Mouse (Mus musculus) liver, embryonic 11.5 days (tissue): ENCODE results near the gene Rftn1. TPM values are rescaled to one million over a fixed set of nuclear protein-coding genes. Genes with fewer than 3 reads are reported as not detected.

Experiments used
- ATAC-seq: fragments of 200-750 bp; cut with Nextera tagmentation; replicated peaks from 2 replicates; pipeline ENCODE4 v1.8.0; 2017; ENCODE audit warnings: moderate number of reproducible peaks, mild to moderate bottlenecking, moderate TSS enrichment, moderate library complexity; ENCODE audit not compliant: low FRiP score
- DNase-seq: peaks from one replicate; pipeline ENCODE4 v3.0.0-alpha.2; 2017; ENCODE audit warnings: low spot score
- H3K27ac ChIP-seq: fragments of 300-500 bp; sonication (generic); 2 replicates; pipeline ENCODE4 v1.5.1; 2014; ENCODE audit warnings: mild to moderate bottlenecking, low read depth, low read length, control low read depth
- H3K27me3 ChIP-seq: fragments of 300-500 bp; sonication (generic); replicated peaks from 2 replicates; pipeline ENCODE4 v1.6.1; 2014; ENCODE audit warnings: low read length, mixed read lengths; ENCODE audit not compliant: control insufficient read depth, insufficient read depth
- H3K36me3 ChIP-seq: fragments of 300-500 bp; sonication (generic); 2 replicates; pipeline ENCODE4 v1.6.1; 2014; ENCODE audit warnings: mild to moderate bottlenecking, low read length, moderate library complexity, mixed read lengths; ENCODE audit not compliant: control insufficient read depth, insufficient read depth
- H3K4me1 ChIP-seq: fragments of 300-500 bp; sonication (generic); replicated peaks from 2 replicates; pipeline ENCODE4 v1.6.1; 2014; ENCODE audit warnings: low read length, mixed read lengths; ENCODE audit not compliant: control insufficient read depth, insufficient read depth
- H3K4me2 ChIP-seq: fragments of 300-500 bp; sonication (generic); 2 replicates; pipeline ENCODE4 v1.6.1; 2014; ENCODE audit warnings: mild to moderate bottlenecking, control low read depth, moderate library complexity
- H3K4me3 ChIP-seq: fragments of 300-500 bp; sonication (generic); 2 replicates; pipeline ENCODE4 v1.5.1; 2014; ENCODE audit warnings: low read depth, low read length, control low read depth
- H3K9ac ChIP-seq: fragments of 300-500 bp; sonication (generic); 2 replicates; pipeline ENCODE4 v1.6.1; 2014; ENCODE audit warnings: low read depth, low read length, control low read depth
- H3K9me3 ChIP-seq: fragments of 300-500 bp; sonication (generic); 2 replicates; pipeline ENCODE4 v1.6.1; 2016; ENCODE audit warnings: low read length, inconsistent platforms, mixed read lengths; ENCODE audit not compliant: control insufficient read depth
- WGBS: fragments of 180-500 bp; shearing (Covaris S2); extraction: QIAGEN DNeasy Blood & Tissue Kit; methylation state at CpG from one replicate; pipeline ENCODE4 v1.1.7; 2014; 5-methylcytosine and 5-hydroxymethylcytosine counted together
- polyA plus RNA-seq: library from polyadenylated mRNA; unstranded; fragments of >200 nt; fragmentation: Nextera tagmentation; extraction: Ambion mirVana; gene quantifications from 2 replicates; pipeline ENCODE4 v1.2.1, GENCODE M21; 2014

Rftn1 gene
- polyA plus RNA-seq, 1 experiment from 2014 or later: 12.8 TPM

DNA sequence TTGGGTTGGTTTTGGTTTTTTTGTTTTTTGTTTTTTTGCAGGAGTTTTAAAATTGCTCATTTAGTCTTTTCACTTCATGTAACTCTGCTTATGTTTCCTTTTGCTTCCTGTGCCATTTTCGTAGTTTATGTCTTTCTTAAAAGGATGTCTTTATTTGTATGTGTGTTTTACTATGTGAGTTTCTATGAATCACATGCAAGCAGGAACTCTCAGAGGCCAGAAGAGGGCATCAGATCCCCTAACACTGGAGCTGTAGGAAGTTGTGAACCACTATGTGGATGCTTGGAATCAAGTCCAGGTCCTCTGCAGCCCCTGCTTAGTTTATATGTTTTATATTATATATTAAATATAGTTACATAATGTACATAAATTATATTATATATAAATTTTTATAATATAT is 218.3 kb downstream of the Rftn1 start:
- no peaks in the 10 kb centered on the region for H3K36me3 ChIP-seq
- H3K4me1 ChIP-seq: peaks cover 4% of the 10 kb centered on the region; the same call in 1 of the 2 replicates
- DNase-seq (no peak), ATAC-seq (no peak)
- no peak overlapping the region for H3K4me3 ChIP-seq
- WGBS: 80% methylated on average over 1 of the region's 1 CpGs
- H3K27ac ChIP-seq: no peak overlapping the region
- no peak overlapping the region for H3K4me2 ChIP-seq
- H3K27me3 ChIP-seq: no peaks in the 10 kb centered on the region
- H3K9me3 ChIP-seq: no peaks in the 10 kb centered on the region
- H3K9ac ChIP-seq: no peak overlapping the region

DNA sequence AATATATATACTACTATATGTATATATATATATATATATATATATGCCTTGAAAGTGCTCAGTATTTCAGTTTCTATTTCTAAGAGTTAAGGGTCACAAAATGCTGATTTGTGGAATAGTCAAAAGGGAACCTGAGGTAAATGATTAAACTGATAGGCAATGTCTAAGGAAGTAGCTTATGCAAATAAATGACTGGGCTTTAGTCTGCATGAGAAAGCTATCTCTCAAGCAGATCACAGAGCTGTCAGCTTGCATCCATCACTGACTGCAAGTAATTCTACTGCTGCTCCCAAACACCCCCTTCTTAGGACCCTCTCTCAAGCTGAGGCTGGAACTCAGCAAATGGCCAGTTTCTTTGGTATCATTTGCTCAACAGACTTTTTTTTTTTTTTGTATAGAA is 219.4 kb downstream of the Rftn1 start:
- Histone ChIP-seq H3K9me3 (no peaks in the 10 kb centered on the region), H3K9ac (no peak overlapping the region), H3K27ac (no peak overlapping the region), H3K27me3 (no peaks in the 10 kb centered on the region), H3K4me3 (no peak overlapping the region), H3K36me3 (no peaks in the 10 kb centered on the region), H3K4me1 (peaks cover 4% of the 10 kb centered on the region; the same call in 1 of the 2 replicates), H3K4me2 (no peak overlapping the region)
- ATAC-seq (no peak), DNase-seq (no peak)

DNA sequence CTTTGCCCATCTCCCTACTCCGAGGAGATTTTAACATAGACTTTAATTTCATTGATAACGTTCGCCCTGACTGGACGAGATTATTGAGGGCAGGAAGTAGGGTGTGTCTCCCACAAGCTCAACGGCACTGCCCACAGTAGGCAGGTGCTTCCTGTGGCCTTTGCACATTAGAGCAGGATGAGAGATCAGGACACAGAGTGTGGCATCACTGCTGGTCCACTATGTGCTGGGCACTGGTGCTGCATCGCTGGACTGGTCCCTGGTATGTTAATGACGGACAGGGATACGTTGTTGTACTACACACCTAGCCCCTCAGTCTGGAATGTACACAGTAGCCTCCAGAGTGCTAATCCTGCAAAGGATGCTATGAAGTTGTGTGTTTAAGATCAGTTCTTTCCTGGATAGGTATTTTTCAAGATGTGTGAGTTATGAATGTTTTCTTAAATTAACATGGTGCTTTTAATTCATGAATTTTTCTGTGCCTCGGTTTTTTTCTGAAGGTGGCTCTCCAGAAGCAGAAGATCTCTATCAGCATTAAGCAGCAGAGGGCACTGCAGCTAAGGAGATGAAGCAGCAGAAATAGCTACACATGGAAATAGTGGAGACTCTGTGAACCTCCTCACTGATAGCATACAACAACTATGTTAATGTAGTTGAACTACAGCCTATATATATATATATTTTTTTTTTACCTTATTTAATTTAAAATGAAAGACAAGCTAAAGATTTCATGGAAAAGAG is 221.8 kb downstream of the Rftn1 start:
- Histone ChIP-seq H3K27ac (no peak overlapping the region), H3K36me3 (no peaks in the 10 kb centered on the region), H3K4me3 (no peak overlapping the region), H3K4me2 (peak overlapping the region; percentile 4; the same call in 1 of the 2 replicates), H3K4me1 (peaks cover 4% of the 10 kb centered on the region; the same call in 1 of the 2 replicates), H3K9me3 (no peaks in the 10 kb centered on the region), H3K27me3 (no peaks in the 10 kb centered on the region), H3K9ac (no peak overlapping the region)
- DNase-seq (no peak), ATAC-seq (peak; percentile 54)
- WGBS: 37% methylated on average over 9 of the region's 9 CpGs

DNA sequence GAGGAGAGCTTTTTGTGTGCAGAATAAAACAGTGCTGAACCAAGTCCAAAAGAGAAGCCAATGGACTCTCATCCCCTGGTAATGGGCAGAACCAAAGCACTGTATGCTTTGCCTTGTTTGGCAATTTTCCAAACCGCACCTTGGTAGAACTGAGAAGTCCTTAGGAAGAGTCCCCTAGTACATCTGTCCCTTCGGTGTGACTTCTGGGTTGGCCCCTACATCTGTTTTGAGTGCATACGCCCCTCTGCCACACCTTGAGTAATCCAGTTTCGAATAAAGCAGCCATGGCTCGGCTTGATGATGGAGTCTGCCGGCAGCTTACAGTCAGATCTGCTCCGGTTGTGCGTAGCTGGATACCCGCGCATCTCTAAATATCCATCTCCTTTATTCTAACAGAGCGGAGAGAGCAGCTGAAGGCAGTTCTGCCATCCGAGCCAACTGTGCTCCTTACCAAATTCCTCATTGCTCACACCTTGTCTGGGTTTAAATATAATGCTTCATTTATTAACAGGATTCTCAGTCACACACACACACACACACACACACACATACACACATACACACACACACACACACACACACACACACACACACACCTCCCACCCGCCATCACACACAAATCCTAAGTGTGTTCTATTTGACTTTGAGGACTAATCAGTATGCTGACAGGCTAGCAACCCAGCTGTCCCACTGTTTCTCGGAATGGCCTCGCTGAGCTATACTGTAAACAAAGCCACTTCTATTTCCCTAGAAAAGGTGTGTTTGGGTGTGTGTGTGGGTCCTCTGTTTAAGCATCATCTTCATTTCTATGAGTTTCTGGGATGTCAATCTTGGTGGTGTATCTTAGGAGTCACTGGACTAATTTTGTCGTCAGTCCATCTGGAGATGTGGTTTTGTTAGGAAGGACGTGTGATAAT is 224.4 kb downstream of the Rftn1 start:
- H3K36me3 ChIP-seq: no peaks in the 10 kb centered on the region
- H3K4me3 ChIP-seq: no peak overlapping the region
- WGBS: 76% methylated on average over 17 of the region's 17 CpGs
- ATAC-seq: no peak
- H3K4me2 ChIP-seq: no peak overlapping the region
- peaks cover 4% of the 10 kb centered on the region; the same call in 1 of the 2 replicates for H3K4me1 ChIP-seq
- H3K9ac ChIP-seq: no peak overlapping the region
- no peak overlapping the region for H3K27ac ChIP-seq
- no peak for DNase-seq
- no peaks in the 10 kb centered on the region for H3K27me3 ChIP-seq
- no peaks in the 10 kb centered on the region for H3K9me3 ChIP-seq

DNA sequence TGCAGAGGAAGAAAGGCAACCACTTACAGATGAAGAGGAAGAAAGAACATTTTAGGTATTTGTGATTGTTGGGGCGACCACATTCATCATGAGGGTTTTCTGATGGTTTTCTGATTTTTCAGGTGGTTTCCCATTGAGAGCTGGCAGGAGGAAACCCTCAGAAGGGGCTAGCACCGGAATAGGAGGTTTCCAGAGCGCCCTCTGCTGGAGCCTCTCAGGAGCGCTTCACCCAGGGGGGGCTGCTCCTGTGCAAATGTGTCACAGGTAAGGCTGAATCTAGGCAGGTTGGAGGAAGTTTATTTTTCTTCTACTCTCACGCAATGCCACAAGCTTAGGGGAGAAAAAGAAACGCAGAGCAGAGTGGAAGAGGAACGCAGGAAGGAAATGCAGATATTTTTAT is 225.4 kb downstream of the Rftn1 start:
- no peaks in the 10 kb centered on the region for H3K9me3 ChIP-seq

DNA sequence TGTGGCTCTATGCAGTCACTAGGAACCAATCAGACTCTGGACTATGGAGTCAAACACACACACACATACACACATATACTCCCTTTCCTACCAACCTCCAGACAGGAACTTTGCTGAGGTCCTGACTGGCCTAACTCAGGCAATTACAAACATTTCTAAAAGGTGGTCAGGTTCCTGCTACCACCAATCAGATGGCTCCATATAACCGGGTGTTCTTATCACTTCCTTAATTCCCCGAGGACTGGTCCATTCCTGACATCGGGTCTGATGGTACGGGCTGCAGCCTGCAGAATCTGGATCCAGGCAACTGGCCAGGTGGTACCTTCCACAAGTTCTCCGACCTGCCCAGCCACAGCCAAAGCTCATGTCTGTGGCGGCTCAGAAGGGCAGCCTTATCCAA is 226.0 kb downstream of the Rftn1 start:
- WGBS: 82% methylated on average over 6 of the region's 6 CpGs
- ATAC-seq (no peak), DNase-seq (no peak)

More for the DNA sequence above, 225.4 kb downstream of the Rftn1 start:
- 70% methylated on average over 7 of the region's 7 CpGs for WGBS
- Histone ChIP-seq H3K36me3 (no peaks in the 10 kb centered on the region), H3K4me2 (no peak overlapping the region), H3K9ac (no peak overlapping the region), H3K4me3 (no peak overlapping the region), H3K27me3 (no peaks in the 10 kb centered on the region), H3K4me1 (peaks cover 4% of the 10 kb centered on the region; the same call in 1 of the 2 replicates), H3K27ac (no peak overlapping the region)
- DNase-seq: no peak
- no peak for ATAC-seq

DNA sequence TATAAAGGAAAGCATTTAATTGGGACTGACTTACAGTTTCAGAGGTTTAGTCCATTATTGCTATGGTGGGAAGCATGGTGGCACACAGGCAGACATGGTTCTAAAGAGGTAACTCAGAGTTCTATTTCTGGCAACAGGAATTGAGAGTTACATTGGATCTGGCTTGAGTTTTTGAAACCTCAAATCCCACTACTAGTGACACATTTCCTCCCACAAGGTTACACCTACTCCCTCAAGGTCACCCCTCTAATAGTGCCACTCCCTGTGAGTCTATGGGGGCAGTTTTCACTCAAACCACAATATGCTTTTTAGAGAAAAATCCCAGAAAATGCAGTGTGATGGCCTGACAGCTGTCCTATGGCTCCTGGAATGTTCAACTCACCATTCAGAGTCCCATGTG is 231.5 kb downstream of the Rftn1 start:
- DNase-seq: no peak
- ATAC-seq: no peak
- H3K4me1 ChIP-seq: no peaks in the 10 kb centered on the region
- H3K36me3 ChIP-seq: no peaks in the 10 kb centered on the region
- no peaks in the 10 kb centered on the region for H3K9me3 ChIP-seq
- H3K27ac ChIP-seq: no peak overlapping the region
- no peak overlapping the region for H3K9ac ChIP-seq
- H3K27me3 ChIP-seq: no peaks in the 10 kb centered on the region
- no peak overlapping the region for H3K4me3 ChIP-seq
- H3K4me2 ChIP-seq: no peak overlapping the region

More for the DNA sequence above, 226.0 kb downstream of the Rftn1 start:
- no peak overlapping the region for H3K9ac ChIP-seq
- H3K4me3 ChIP-seq: no peak overlapping the region
- no peak overlapping the region for H3K27ac ChIP-seq
- H3K27me3 ChIP-seq: no peaks in the 10 kb centered on the region
- H3K4me1 ChIP-seq: peaks cover 4% of the 10 kb centered on the region; the same call in 1 of the 2 replicates
- H3K4me2 ChIP-seq: no peak overlapping the region
- H3K9me3 ChIP-seq: no peaks in the 10 kb centered on the region
- H3K36me3 ChIP-seq: no peaks in the 10 kb centered on the region

DNA sequence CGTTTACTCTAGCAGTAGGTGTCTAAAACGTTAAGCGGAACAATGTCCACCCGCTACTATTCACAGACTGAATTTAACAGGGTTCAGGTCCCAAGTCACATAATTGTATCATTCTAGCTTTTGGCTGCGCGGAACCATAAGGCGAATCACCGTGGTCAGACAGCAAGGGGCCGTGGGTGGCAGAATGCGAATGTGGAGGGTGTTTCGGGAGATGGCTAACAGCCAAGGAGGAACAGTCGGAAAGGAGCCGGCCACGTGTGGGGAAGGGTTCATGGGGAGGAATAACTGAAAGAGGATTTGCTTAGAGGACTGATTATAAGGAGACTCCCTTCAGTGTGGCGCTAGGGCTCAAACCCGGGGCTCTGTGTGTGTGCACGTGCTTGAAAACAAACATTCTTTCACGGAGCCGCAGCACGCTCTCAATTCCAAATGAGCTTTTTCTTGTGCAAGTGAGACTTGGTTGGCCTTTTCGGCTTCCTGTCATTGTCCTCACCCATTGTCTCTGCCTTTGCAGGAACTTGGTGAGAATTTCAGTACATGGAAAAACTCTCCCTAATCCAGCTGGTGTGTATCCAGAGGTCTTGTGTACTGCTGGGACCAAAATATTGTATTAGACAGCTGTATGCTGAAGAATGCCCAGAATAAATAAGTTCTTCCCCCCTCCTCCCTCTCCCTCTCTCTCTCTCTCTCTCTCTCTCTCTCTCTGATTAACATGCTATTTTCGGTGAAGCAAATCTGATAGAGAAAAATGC is 238.4 kb downstream of the Rftn1 start:
- Histone ChIP-seq H3K9me3 (no peaks in the 10 kb centered on the region), H3K27me3 (no peaks in the 10 kb centered on the region; the same call in 1 of the 2 replicates), H3K9ac (peak overlapping the region; percentile 32; the same call in 1 of the 2 replicates), H3K4me3 (no peak overlapping the region), H3K4me1 (no peaks in the 10 kb centered on the region), H3K4me2 (peak overlapping the region; percentile 42), H3K36me3 (no peaks in the 10 kb centered on the region), H3K27ac (no peak overlapping the region)
- ATAC-seq: no peak
- no peak for DNase-seq
- WGBS: 43% methylated on average over 22 of the region's 22 CpGs
